9 mouse cellular contexts compared by ENCODE assay signal in the genomic region with DNA sequence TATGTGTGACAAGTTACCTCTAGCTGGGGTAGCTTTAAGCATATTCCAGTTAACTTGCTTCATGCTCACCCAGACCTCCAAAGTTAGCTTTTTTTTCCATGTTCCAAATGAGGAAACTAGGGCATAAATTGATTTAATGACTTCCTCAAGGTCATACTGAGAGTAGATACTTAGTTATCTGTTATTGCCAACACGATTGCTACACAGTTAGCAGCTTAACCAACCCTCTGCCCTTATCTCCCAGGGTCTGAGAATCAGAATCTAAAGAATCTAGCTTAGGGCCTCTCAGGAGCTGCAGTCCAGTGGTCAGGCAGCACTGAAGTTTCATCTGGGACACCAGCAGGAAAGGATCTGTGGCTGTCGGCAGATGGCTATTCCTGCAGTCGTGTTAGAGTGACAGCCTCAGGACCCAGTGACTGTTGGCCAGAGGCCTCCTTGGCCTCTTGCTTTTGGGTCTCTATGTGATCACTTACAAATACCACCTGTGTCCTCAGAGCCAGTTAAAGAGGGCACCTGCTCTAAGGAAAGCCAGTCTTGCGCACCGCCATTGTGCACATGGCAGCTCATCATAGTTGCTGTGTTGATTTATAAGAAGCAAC.
A peak's percentile ranks its signal among the peaks of the same experiment; 100 is the strongest.
DNase-seq lines count a peak whose midpoint lies in the region; ATAC-seq and TF ChIP-seq lines count a peak whose summit lies in the region.
"Had no signal": no experiment of that assay in that cellular context is flagged by ENCODE, and none has a peak within 500 bp of the region (broad histone marks: within the 10 kb centered on the region; RNA-seq: fewer than 3 reads in every experiment).

No protein-coding gene starts in this region.

- H3K27ac ChIP-seq in liver, postnatal 0 days (ENCODE audit: low read depth) = no peak overlapping the region
- no peak overlapping the region for H3K27ac ChIP-seq in liver, embryonic 11.5 days (ENCODE audit: low read depth, low read length)
- peak overlapping the region; percentile 72 for H3K27ac ChIP-seq in intestine, embryonic 15.5 days

- TF ChIP-seq EP300 in liver, postnatal 0 days (IDR thresholded peaks at IDR 0.05; ENCODE audit: low read depth) = no peak

- H3K4me1 ChIP-seq in liver, postnatal 0 days (ENCODE audit: insufficient read depth) = peaks cover 8% of the 10 kb centered on the region
- H3K4me1 ChIP-seq in liver, embryonic 11.5 days (replicated peaks; ENCODE audit: control insufficient read depth, insufficient read depth, low read length) = peaks cover 10% of the 10 kb centered on the region
- peaks cover 19% of the 10 kb centered on the region; the same call in 1 of the 2 replicates for H3K4me1 ChIP-seq in intestine, embryonic 15.5 days (replicated peaks)

- WGBS in liver, postnatal 0 days (ENCODE audit: insufficient replicate concordance) = 63% methylated on average over 5 of the region's 5 CpGs
- WGBS in liver, embryonic 11.5 days = 61% methylated on average over 5 of the region's 5 CpGs
- WGBS in intestine, embryonic 15.5 days = 48% methylated on average over 5 of the region's 5 CpGs

- DNase-seq in cerebellum, adult 11-12 months = peak; percentile 45
- no peak for DNase-seq in cerebellum, adult 11 months
- DNase-seq in liver, postnatal 0 days = no peak
- DNase-seq in liver, embryonic 11.5 days (ENCODE audit: low spot score) = no peak
- DNase-seq in brain, adult 2 months (ENCODE audit: low read depth, low spot score) = peak; percentile 26
- DNase-seq in gastrocnemius, adult 8-10 months (ENCODE audit: low spot score in 2 of 2) = no peak
- DNase-seq in adrenal gland, postnatal 25 days = no peak

- no peak for TF ChIP-seq CTCF in liver, postnatal 0 days (IDR thresholded peaks at IDR 0.05; ENCODE audit: low read depth)

- H3K36me3 ChIP-seq in liver, postnatal 0 days (replicated peaks; ENCODE audit: insufficient read depth, low read length) = no peaks in the 10 kb centered on the region
- H3K36me3 ChIP-seq in liver, embryonic 11.5 days (ENCODE audit: control insufficient read depth, insufficient read depth, low read length) = no peaks in the 10 kb centered on the region
- H3K36me3 ChIP-seq in intestine, embryonic 15.5 days = no peaks in the 10 kb centered on the region

- no peak overlapping the region for H3K4me2 ChIP-seq in liver, postnatal 0 days (ENCODE audit: low read depth, low read length)
- H3K4me2 ChIP-seq in liver, embryonic 11.5 days = no peak overlapping the region
- 0 out of 2 replicates have a peak overlapping the region, but pooled peaks have one; percentile 2 for H3K4me2 ChIP-seq in intestine, embryonic 15.5 days (replicated peaks)

- H3K9ac ChIP-seq in liver, postnatal 0 days (replicated peaks) = no peak overlapping the region
- H3K9ac ChIP-seq in liver, embryonic 11.5 days (ENCODE audit: low read depth, low read length) = no peak overlapping the region
- H3K9ac ChIP-seq in intestine, embryonic 15.5 days = no peak overlapping the region

- ATAC-seq in liver, postnatal 0 days = peak; percentile 55; the same call in 1 of the 2 replicates
- no peak for ATAC-seq in liver, embryonic 11.5 days (replicated peaks; ENCODE audit: low FRiP score)
- ATAC-seq in intestine, embryonic 15.5 days = peak; percentile 65

- no peaks in the 10 kb centered on the region for H3K9me3 ChIP-seq in liver, postnatal 0 days (ENCODE audit: low read length)
- H3K9me3 ChIP-seq in liver, embryonic 11.5 days (ENCODE audit: control insufficient read depth, low read length) = no peaks in the 10 kb centered on the region
- H3K9me3 ChIP-seq in intestine, embryonic 15.5 days = no peaks in the 10 kb centered on the region

- no peak overlapping the region for H3K4me3 ChIP-seq in liver, postnatal 0 days (ENCODE audit: low read depth, low read length)
- no peak overlapping the region for H3K4me3 ChIP-seq in liver, embryonic 11.5 days (ENCODE audit: low read depth, low read length)
- no peak overlapping the region for H3K4me3 ChIP-seq in intestine, embryonic 15.5 days (replicated peaks)
- H3K4me3 ChIP-seq: layer of hippocampus, adult 2 months had no signal

- no peaks in the 10 kb centered on the region for H3K27me3 ChIP-seq in liver, postnatal 0 days (ENCODE audit: insufficient read depth, low read length)
- H3K27me3 ChIP-seq in liver, embryonic 11.5 days (replicated peaks; ENCODE audit: control insufficient read depth, insufficient read depth, low read length) = no peaks in the 10 kb centered on the region
- H3K27me3 ChIP-seq in intestine, embryonic 15.5 days (replicated peaks) = no peaks in the 10 kb centered on the region

Comparison
In these comparisons a context has a peak if more than half of its experiments do, and no peak if none do; other contexts are left out.
1. DNase-seq: peak in cerebellum, adult 11-12 months (single experiment) and brain, adult 2 months (single experiment); none in cerebellum, adult 11 months (single experiment), liver, postnatal 0 days (single experiment), liver, embryonic 11.5 days (single experiment), gastrocnemius, adult 8-10 months (0 of 2) and adrenal gland, postnatal 25 days (single experiment).